Mouse (Mus musculus): ENCODE measurements around the gene Sec11a.

Gene Sec11a

DNA sequence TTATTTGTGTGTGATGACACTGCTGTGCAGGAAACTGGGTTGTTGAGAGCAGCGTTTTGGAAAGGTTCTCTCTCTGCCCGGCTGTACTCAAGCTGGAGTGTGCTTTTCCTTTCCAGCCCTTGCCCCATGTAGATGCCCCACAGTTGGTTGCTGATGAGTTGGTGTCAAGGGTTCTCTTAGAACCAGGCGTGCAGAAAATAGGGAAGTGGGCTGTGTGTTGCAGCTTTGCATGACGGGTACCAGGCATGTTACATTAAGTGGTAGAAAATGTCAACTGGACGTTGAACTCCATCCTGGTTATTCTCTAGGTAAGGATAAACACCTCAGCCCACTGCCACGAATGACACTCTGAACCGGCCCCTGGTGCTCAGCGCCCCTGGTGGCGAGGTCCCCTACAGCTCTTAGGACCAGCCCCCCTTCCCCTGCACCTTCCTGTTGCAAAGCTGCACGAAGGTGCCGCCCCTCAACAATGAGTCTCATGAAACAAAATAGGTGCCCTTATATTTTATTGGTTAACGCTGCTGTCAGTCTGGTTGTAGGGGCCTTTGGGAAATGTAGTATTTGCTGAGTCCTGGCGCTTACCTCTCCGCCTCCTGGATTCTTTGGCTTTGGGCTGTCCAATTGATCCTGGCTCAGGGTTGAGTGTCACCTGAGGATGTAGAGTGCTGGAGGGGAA is 64.6 kb downstream of the Sec11a start:
- Histone ChIP-seq H3K27me3 (ENCODE audit: insufficient read depth, low read length) (peaks cover 2% of the 10 kb centered on the region), H3K4me3 (replicated peaks; ENCODE audit: low read length) (no peak overlapping the region), H3K9me3 (ENCODE audit: low read length) (no peaks in the 10 kb centered on the region), H3K36me3 (ENCODE audit: insufficient read depth, low read length) (no peaks in the 10 kb centered on the region), H3K4me1 (replicated peaks; ENCODE audit: low read depth, low read length) (peaks cover 13% of the 10 kb centered on the region)
- TF ChIP-seq POU5F1 (IDR thresholded peaks at IDR 0.05; ENCODE audit: borderline replicate concordance, low read length) (no peak), CTCF (conservative IDR thresholded peaks at IDR 0.05; ENCODE audit: low read length) (peak; percentile 16; the same call in 1 of the 2 replicates)

DNA sequence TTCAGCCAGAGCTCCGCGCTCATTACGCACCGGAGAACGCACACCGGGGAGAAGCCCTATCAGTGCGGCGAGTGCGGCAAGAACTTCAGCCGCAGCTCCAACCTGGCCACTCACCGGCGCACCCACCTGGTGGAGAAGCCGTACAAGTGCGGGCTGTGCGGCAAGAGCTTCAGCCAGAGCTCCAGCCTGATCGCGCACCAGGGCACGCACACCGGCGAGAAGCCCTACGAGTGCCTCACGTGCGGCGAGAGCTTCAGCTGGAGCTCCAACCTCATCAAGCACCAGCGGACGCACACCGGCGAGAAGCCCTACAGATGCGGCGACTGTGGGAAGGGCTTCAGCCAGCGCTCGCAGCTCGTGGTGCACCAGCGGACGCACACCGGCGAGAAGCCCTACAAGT is 71.9 kb downstream of the Sec11a start:
- H3K4me3 ChIP-seq (replicated peaks; ENCODE audit: low read length) = peak overlapping the region; percentile 77
- TF ChIP-seq CTCF (conservative IDR thresholded peaks at IDR 0.05; ENCODE audit: low read length) = 0 out of 2 replicates have a peak, but pooled peaks have one; percentile 3
- TF ChIP-seq POU5F1 (IDR thresholded peaks at IDR 0.05; ENCODE audit: borderline replicate concordance, low read length) = no peak
- peaks cover 20% of the 10 kb centered on the region for H3K4me1 ChIP-seq (replicated peaks; ENCODE audit: low read depth, low read length)
- no peaks in the 10 kb centered on the region for H3K9me3 ChIP-seq (ENCODE audit: low read length)
- H3K36me3 ChIP-seq (ENCODE audit: insufficient read depth, low read length) = 0 out of 2 replicates have a peak, but pooled peaks cover 3% of the 10 kb centered on the region
- H3K27me3 ChIP-seq (ENCODE audit: insufficient read depth, low read length) = peaks cover 44% of the 10 kb centered on the region

DNA sequence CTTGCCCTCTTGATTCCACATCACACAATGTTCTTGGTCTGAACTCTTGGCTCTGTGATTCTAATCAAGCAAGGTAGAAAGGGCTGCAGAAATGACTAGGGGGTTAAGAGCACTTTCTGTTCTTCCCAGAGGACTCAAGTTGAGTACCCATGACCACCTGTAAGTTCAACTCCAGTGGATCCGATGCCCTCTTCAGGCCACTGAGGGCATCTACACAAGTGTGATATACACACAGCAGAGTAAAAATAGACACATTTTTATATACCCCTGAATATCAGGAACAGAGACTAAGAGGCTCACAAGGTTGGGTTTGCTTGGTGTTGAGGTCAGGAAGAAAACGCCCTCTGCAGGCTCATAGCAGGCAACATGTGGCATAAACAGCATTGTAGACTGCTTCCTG is 73.9 kb downstream of the Sec11a start:
- Histone ChIP-seq H3K4me3 (replicated peaks; ENCODE audit: low read length) (no peak overlapping the region), H3K36me3 (ENCODE audit: insufficient read depth, low read length) (0 out of 2 replicates have a peak, but pooled peaks cover 3% of the 10 kb centered on the region), H3K9me3 (ENCODE audit: low read length) (no peaks in the 10 kb centered on the region), H3K4me1 (replicated peaks; ENCODE audit: low read depth, low read length) (peaks cover 20% of the 10 kb centered on the region), H3K27me3 (ENCODE audit: insufficient read depth, low read length) (peaks cover 44% of the 10 kb centered on the region)
- TF ChIP-seq NANOG (IDR thresholded peaks at IDR 0.05; ENCODE audit: borderline replicate concordance, low read length) (no peak), POU5F1 (IDR thresholded peaks at IDR 0.05; ENCODE audit: borderline replicate concordance, low read length) (no peak), CTCF (conservative IDR thresholded peaks at IDR 0.05; ENCODE audit: low read length) (peak; percentile 64)

DNA sequence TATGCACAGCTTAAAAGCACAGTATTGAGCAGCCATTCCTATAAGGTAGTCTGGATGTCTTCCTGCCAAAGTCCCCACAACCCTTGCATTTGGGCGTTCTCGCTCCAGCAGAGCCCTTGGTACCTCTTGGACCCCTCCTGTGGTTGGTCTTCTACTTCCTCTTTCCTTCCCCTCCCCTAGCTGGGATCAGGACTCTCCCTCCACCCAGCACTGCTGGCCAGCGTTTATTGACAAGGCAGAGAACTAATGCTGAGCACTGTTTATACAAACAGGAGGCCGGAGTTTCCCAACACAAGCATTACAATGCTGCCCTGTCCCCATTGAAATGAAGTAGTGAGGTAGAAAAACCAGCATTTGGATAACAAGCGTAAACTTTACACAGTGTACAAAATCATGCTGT is 74.5 kb downstream of the Sec11a start:
- Histone ChIP-seq H3K9me3 (ENCODE audit: low read length) (no peaks in the 10 kb centered on the region), H3K4me1 (replicated peaks; ENCODE audit: low read depth, low read length) (peaks cover 20% of the 10 kb centered on the region), H3K36me3 (ENCODE audit: insufficient read depth, low read length) (0 out of 2 replicates have a peak, but pooled peaks cover 3% of the 10 kb centered on the region), H3K4me3 (replicated peaks; ENCODE audit: low read length) (no peak overlapping the region), H3K27me3 (ENCODE audit: insufficient read depth, low read length) (peaks cover 43% of the 10 kb centered on the region)
- TF ChIP-seq CTCF (conservative IDR thresholded peaks at IDR 0.05; ENCODE audit: low read length) = no peak
- no peak for TF ChIP-seq NANOG (IDR thresholded peaks at IDR 0.05; ENCODE audit: borderline replicate concordance, low read length)
- no peak for TF ChIP-seq POU5F1 (IDR thresholded peaks at IDR 0.05; ENCODE audit: borderline replicate concordance, low read length)

DNA sequence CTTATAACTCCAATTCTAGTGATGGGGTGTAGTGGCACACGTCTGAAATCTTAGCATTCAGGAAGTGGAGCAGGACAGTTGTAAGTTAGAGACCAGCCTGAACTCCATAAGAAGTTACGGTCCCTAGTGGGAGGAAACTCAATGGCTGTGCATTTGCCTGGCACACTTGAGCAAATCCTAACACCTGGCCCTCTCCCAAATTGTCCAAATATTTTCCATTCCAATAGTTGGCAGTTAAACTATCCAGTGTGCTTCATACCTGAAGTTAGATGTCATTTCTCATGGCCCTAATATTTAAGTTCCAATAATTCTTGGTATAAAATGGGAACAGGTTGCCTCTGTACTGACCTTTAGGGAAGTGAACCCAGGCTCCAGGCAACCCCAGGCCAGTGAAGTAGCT is 78.9 kb downstream of the Sec11a start:
- Histone ChIP-seq H3K27me3 (ENCODE audit: insufficient read depth, low read length) (peaks cover under 1% of the 10 kb centered on the region), H3K4me1 (replicated peaks; ENCODE audit: low read depth, low read length) (peaks cover 4% of the 10 kb centered on the region; the same call in 1 of the 2 replicates), H3K36me3 (ENCODE audit: insufficient read depth, low read length) (peaks cover 5% of the 10 kb centered on the region; the same call in 1 of the 2 replicates), H3K4me3 (replicated peaks; ENCODE audit: low read length) (no peak overlapping the region), H3K9me3 (ENCODE audit: low read length) (no peaks in the 10 kb centered on the region)
- TF ChIP-seq CTCF (conservative IDR thresholded peaks at IDR 0.05; ENCODE audit: low read length) = no peak
- TF ChIP-seq POU5F1 (IDR thresholded peaks at IDR 0.05; ENCODE audit: borderline replicate concordance, low read length) = no peak
- TF ChIP-seq NANOG (IDR thresholded peaks at IDR 0.05; ENCODE audit: borderline replicate concordance, low read length) = no peak

DNA sequence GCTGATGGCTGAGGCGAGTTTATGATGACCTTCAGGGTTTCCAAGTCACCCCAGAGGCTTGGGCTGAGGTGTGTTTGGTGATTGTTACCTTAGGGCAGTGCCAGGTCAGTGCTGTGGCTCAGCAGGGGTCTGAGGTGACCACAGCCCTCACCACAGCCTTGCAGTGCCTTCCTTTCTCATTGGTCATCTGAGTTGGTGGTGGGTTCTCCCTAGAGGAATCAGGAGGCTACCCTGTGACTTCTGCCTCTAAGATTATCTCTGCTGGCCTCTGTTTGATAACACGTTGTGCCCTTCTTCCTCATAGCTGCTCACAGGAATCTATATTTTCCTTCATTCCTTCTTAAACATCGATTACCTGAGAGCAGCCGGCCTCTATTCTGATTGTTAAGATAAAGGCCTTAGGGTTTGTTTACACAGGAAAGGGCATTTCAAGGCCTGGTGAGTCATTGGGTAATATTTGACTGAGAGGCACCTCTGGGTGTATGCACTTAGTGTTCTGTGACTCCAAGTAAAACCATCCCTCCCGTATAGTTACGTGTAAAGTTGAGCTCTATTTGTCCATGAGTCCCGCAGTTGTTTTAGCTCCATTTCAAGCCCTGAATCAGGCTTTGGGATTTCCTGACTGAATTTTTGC is 80.9 kb downstream of the Sec11a start:
- Histone ChIP-seq H3K36me3 (ENCODE audit: insufficient read depth, low read length) (peaks cover 5% of the 10 kb centered on the region; the same call in 1 of the 2 replicates), H3K4me1 (replicated peaks; ENCODE audit: low read depth, low read length) (peaks cover 14% of the 10 kb centered on the region), H3K9me3 (ENCODE audit: low read length) (no peaks in the 10 kb centered on the region), H3K27me3 (ENCODE audit: insufficient read depth, low read length) (no peaks in the 10 kb centered on the region), H3K4me3 (replicated peaks; ENCODE audit: low read length) (no peak overlapping the region)
- TF ChIP-seq CTCF (conservative IDR thresholded peaks at IDR 0.05; ENCODE audit: low read length) (no peak), POU5F1 (IDR thresholded peaks at IDR 0.05; ENCODE audit: borderline replicate concordance, low read length) (no peak), NANOG (IDR thresholded peaks at IDR 0.05; ENCODE audit: borderline replicate concordance, low read length) (no peak)

DNA sequence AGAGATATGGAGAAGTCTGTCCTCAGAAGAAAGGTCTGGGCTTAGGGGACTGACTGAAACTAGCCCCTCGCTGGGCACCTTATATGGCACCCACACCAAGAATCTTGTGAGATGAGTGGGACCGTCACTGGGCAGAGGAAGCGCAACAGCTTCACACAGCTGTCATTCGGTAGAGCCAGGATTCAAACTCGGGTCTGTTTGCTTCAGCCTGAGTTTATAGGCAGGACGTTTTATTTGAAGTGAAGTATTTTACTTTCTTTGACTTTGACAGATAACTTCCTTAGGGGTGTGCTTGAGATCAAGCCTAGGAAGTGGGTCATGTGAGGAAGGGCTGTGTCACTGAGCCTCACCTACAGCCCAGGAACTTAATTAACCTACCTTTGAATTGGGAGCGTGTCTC is 82.1 kb downstream of the Sec11a start:
- H3K4me3 ChIP-seq (replicated peaks; ENCODE audit: low read length) = no peak overlapping the region
- TF ChIP-seq CTCF (conservative IDR thresholded peaks at IDR 0.05; ENCODE audit: low read length) = no peak
- TF ChIP-seq POU5F1 (IDR thresholded peaks at IDR 0.05; ENCODE audit: borderline replicate concordance, low read length) = no peak
- TF ChIP-seq NANOG (IDR thresholded peaks at IDR 0.05; ENCODE audit: borderline replicate concordance, low read length) = no peak
- H3K4me1 ChIP-seq (replicated peaks; ENCODE audit: low read depth, low read length) = peaks cover 20% of the 10 kb centered on the region
- no peaks in the 10 kb centered on the region for H3K9me3 ChIP-seq (ENCODE audit: low read length)
- no peaks in the 10 kb centered on the region for H3K27me3 ChIP-seq (ENCODE audit: insufficient read depth, low read length)
- H3K36me3 ChIP-seq (ENCODE audit: insufficient read depth, low read length) = peaks cover 5% of the 10 kb centered on the region; the same call in 1 of the 2 replicates

DNA sequence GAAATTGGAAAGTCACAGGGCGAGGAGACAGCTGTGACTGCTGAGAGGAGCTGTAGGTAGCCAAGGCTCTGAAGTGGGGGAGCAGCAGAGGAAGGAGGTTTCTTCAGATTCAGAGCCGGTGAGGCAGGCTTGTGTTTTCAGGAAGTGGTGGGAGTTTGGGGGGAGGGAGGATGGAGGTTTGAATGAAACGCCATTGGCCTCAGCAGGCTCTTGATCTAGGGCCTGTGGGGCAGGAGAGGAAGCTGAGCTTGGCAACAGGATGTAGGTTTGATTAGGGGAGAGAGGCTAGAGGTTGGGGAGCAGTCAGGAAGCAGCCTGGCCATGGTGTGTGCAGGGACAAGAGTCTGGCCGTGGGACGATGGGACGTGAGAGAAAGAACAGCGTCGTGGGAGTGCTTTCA is 82.7 kb downstream of the Sec11a start:
- H3K27me3 ChIP-seq (ENCODE audit: insufficient read depth, low read length) = no peaks in the 10 kb centered on the region
- peaks cover 27% of the 10 kb centered on the region for H3K4me1 ChIP-seq (replicated peaks; ENCODE audit: low read depth, low read length)
- H3K4me3 ChIP-seq (replicated peaks; ENCODE audit: low read length) = no peak overlapping the region
- TF ChIP-seq CTCF (conservative IDR thresholded peaks at IDR 0.05; ENCODE audit: low read length) = no peak
- TF ChIP-seq POU5F1 (IDR thresholded peaks at IDR 0.05; ENCODE audit: borderline replicate concordance, low read length) = no peak
- TF ChIP-seq NANOG (IDR thresholded peaks at IDR 0.05; ENCODE audit: borderline replicate concordance, low read length) = no peak
- H3K36me3 ChIP-seq (ENCODE audit: insufficient read depth, low read length) = peaks cover 5% of the 10 kb centered on the region; the same call in 1 of the 2 replicates
- no peaks in the 10 kb centered on the region for H3K9me3 ChIP-seq (ENCODE audit: low read length)

Data from E14TG2a.4 (cell line).